Mouse (Mus musculus): Measurements from ENCODE around the gene Rnf220.

The Rnf220 gene

GRCm38 (mm10) chr4:117496482-117497165, at the start of gene Rnf220:
TSS of gene Rnf220 (minus strand) at chr4:117497052.
- DNase-seq (ENCODE audit: extremely low read depth, low read depth) = no peak

DNA sequence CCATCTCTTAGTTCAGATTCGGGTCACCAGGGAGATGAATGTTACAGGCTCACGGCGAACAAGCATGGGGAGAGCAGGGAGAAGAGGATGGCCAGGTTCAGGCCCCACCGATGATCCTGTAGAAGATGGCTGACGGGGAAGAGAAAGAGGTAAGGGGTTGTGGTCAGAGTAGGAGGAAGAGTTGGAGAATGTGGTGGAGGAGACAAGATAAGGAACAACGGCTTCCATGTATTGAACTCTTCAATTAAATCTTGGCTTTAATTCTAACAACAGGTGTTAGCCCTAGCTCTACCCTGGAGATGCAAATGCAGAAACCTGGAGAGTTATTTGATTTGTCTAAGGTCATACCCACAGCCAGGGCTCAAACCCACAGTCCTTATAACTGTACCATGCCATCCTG, 49.8 kb upstream of the Rnf220 start:
- no peak for DNase-seq (ENCODE audit: extremely low read depth, low read depth)

- no peak for DNase-seq (ENCODE audit: extremely low read depth, low read depth)
Observed at GRCm38 (mm10) chr4:117545448-117545847, 48.6 kb upstream of the Rnf220 start.

DNA sequence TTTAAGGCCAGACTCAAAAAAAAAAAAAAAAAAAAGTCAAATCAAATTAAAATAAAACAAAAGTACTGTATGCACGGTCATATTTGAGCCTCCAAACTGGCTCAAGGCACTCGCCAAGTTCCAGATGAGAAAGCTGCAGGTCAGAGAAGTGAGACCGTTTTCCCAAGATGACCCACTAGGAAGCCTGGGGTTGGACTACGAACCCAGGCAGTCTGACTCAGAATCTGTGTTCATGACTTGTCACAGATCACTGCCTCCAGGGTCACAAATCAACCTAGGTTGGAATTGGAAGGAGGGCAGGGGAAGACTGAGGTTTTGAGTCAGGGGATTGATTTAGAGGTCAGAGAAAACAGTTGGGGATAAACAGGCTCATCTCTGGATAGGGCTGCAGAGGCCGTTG, 43.7 kb upstream of the Rnf220 start:
- no peak for DNase-seq (ENCODE audit: extremely low read depth, low read depth)

GRCm38 (mm10) chr4:117539329-117539980, 42.6 kb upstream of the Rnf220 start:
- no peak for DNase-seq (ENCODE audit: extremely low read depth, low read depth)

- peak; percentile 76 for DNase-seq (ENCODE audit: extremely low read depth, low read depth)
Observed at GRCm38 (mm10) chr4:117537002-117537401, 40.1 kb upstream of the Rnf220 start.

DNA sequence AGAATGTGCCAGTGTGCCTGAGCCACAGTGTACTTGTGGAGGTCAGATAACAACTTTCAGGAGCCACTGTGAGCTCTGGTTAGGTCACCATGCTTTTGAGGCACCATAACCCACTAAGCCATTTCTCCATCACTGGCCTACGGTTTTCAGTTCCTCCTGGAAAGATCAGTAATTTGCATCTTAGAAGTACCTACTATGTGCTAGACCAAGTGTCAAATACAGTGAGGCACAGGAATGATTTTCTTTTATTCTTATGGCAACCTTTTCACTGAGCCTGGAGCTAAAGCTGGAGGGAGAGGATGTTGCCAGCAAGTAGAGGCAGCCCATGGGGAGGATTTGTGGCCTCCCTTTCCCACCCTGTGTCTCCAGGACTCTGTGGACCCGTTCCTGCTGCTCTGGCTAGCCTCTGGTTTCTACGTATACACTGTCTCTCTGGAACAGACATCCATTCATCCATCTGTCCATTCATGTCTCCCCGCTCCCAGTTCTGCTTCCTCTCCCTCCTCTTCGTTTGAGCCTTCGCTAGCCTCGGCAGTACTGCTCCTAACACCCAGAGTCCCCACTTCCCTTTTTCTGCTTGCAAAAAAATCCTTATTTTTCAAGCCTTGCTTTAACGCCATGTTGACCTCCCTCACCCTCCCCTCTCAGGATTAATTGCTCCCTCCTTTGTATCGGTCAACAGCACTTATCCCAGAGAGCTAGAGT, 38.8 kb upstream of the Rnf220 start:
- no peak for DNase-seq (ENCODE audit: extremely low read depth, low read depth)

DNA sequence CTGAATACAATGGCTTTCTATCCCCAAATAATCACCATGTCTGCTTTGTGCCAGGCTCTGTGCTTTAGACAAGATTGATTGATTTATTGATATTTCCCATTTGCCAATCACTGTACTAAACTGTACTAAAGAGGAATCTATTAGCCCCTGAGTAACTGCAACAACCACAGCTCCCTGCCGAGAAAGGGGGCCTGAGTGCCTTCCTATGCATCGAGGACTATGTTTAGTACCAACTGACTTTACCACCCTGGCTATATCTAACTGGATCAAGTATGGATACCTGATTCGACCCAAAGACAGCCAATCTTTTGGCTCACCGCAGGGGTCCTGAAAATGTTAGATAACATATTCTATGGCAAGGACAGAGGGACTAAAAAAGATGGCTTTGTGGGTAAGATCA, 33.0 kb upstream of the Rnf220 start:
- DNase-seq (ENCODE audit: extremely low read depth, low read depth) = no peak

DNA sequence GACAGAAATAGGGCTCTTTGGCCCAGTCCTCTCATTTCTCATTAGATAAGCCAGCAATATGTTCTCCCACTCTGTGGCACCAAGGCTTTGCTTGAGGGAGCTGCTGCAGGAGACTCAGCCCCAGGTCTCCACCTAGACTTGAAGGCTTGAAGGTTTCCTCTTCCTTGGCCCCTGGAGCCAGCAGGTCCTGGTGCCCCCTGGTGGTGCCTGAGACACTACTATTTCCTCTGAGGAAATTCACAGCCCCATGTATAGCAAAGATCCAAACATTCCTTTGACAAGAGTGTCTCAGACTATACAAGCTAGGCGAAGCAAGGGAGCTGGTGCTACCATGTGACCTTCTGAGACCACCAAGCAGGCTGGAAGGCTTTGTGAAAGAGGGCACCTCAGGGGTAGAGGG, 31.1 kb upstream of the Rnf220 start:
- DNase-seq (ENCODE audit: extremely low read depth, low read depth) = no peak

DNA sequence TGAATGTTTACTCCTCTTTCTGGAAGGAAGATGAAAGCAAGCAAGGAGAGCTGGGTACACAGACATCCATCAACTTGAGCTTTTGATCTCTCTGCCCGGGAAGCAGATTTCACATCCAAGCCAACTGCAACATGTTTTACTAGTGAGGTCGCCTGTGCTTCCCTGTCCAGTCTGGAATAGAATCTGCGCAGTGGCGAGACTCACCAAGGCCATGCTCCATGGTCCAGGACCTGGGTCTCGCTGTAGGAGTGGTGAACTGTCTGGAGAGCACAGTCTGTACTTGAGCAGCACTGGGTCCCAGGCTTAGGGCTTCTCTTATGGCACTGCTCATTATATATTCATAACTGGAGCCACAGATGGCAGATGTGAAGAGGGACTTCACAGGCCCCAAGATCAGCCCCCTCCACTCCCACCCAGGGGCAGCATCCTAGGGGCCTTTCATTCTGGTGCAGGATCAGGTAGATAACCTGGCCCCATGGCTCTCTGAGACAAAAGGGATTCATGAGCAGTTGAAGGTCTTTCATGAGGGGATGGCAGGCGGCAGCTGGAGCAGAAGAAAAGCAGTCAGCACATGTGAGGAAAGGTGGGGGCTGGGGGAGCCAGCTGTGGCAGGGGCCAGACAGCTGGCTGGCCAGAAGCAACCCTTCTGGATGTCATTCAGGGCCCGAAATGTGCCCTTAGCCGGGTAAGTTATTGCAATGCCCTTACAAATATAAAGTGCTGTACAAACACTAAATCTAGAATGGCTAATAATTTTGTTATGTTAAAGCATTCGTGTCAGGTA, 30.5 kb upstream of the Rnf220 start:
- no peak for DNase-seq (ENCODE audit: extremely low read depth, low read depth)

DNA sequence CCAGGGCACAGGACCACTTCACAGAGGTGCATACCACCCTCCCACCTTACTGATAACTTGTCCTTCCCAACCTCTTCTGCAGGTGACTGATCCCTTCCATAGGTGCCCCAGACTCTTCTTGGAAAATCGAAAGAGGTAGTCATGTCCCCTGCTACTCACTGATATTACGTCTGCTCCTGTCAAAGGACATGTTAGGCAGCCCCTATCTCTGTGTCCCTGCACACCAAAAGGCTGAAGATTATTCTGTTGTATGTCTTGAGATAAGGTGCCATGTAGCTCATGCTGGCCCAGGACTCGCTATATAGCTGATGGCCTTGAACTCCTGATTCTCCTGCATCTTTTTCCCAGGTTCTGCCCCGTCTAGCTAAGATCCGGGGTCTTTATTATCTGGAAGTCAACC, 29.1 kb upstream of the Rnf220 start:
- no peak for DNase-seq (ENCODE audit: extremely low read depth, low read depth)

- no peak for DNase-seq (ENCODE audit: extremely low read depth, low read depth)
Observed at GRCm38 (mm10) chr4:117521350-117521749, 24.5 kb upstream of the Rnf220 start.

GRCm38 (mm10) chr4:117518246-117518645, 21.4 kb upstream of the Rnf220 start:
- DNase-seq (ENCODE audit: extremely low read depth, low read depth) = no peak

DNA sequence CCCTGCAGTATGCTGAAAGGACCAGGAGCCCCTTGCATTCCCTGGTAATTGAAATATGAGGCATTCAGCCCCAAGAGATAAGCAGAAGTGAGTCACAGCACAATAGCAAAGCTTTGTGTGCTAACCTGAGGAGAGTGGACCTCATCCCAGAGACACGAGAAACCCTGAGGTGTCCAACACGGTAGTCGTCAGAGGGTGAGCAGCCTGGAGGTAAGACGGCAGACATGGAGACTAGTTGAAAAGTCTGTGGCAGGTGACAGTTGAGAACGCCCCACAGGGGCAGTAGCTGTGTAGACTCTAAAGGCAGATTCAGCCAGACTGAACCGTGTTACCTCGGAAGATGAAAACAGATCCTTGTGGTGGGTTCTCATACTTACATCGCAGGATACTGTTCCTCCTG, 2.2 kb upstream of the Rnf220 start:
- DNase-seq (ENCODE audit: extremely low read depth, low read depth) = no peak

- no peak for DNase-seq (ENCODE audit: extremely low read depth, low read depth)
Observed at GRCm38 (mm10) chr4:117495869-117496401, 917 bp downstream of the Rnf220 start.

GRCm38 (mm10) chr4:117494911-117495501, 1.8 kb downstream of the Rnf220 start:
- DNase-seq (ENCODE audit: extremely low read depth, low read depth) = no peak

- no peak for DNase-seq (ENCODE audit: extremely low read depth, low read depth)
Observed at GRCm38 (mm10) chr4:117493905-117494851, 2.7 kb downstream of the Rnf220 start.

GRCm38 (mm10) chr4:117493161-117493568, 3.7 kb downstream of the Rnf220 start:
- no peak for DNase-seq (ENCODE audit: extremely low read depth, low read depth)

DNA sequence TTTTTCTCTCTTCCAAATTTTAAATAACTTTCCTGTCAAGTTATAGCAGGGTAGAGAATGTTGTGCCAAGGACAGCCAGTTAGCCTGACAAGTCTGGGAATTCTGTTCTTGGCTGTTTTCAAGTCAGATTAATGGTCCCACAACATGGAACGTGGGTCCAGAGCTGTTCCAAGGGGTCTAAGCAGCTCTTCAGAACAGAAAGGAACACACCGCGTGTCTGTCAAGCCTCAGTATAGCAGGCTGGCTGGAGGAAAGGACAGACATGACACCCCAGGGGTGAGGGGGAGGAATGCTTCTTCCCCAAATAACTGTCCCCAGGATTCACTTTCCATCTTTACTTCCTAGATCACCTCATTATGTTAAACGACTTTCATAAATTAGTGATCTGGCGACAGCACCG, 5.0 kb downstream of the Rnf220 start:
- no peak for DNase-seq (ENCODE audit: extremely low read depth, low read depth)

DNA sequence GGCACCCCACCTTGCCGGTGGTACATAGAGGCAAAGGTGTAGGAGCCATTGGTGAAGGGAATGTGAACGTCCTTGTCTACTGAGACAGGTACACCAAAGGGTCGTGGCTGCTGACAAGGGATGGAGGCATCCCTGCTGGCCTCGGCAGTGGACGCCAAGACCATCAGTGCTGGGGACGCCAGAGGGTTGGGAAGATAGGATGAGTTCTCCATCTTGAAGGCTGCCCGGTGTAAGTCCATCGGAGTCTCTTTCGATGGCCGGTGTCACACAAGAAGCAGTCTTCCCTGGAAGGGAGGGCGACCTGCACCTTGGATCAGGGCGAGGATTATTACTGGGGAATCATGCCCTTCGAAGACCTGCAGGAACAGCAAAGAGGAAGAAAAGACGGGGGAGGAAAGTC, 6.9 kb downstream of the Rnf220 start:
- DNase-seq (ENCODE audit: extremely low read depth, low read depth) = no peak

Data from MEL-GATA-1-ER (cell line).